Mouse (Mus musculus): ENCODE measurements around the gene Atp1b4.
"Not testable (repeated sequence)": the region's sequence is repeated elsewhere in the genome, so short reads cannot be mapped to it uniquely, and the experiment has no call there.

- not testable (repeated sequence) for TF ChIP-seq TAL1, GATA1 (IDR thresholded peaks at IDR 0.05; ENCODE audit: low read length)
Measured at GRCm38 (mm10) chrX:38364621-38365020, 48.6 kb downstream of the Atp1b4 start.
